In the genomic region with DNA sequence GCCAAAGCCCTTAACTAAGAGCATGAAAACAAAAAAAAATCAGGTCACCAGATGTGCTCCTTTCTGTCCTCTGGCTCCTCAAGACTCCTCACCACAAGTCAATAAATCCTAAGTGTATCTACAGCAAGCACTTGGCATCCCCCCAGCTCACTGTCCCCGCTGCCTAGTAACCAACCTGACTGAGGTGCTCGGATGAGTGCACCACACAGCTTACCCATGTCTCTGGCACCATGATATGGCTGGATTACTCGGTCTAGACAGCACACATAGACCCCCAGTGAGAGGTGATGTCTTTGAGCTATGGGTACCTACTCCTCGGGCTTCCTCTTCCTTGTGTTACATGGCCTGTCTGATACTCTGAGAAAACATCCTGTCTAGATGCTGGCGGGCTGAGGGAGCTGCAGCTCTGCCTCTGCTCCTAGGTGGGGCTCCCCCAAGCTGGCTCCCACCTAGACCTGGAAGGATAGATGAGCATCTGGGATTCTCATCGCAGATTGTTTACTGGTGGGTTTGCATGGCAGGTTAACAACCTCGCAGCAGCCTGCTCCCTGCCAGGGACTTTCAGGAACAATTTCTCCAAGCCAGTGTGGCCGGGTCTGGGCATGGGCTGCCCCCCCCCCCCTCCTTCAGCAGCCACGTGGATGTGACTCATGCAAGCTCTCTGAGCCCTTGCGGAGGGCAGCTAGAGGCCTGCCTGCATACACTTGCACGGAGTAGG, we compare ENCODE assay signal across 10 mouse cellular contexts. TPM values are rescaled to one million over a fixed set of nuclear protein-coding genes. Genes with fewer than 3 reads are reported as not detected.
DNase-seq lines count a peak whose midpoint lies in the region; ATAC-seq and TF ChIP-seq lines count a peak whose summit lies in the region.
"Had no signal": no experiment of that assay in that cellular context is flagged by ENCODE, and none has a peak within 500 bp of the region (broad histone marks: within the 10 kb centered on the region; RNA-seq: fewer than 3 reads in every experiment).

No protein-coding gene starts in this region.

- H3K4me3 ChIP-seq in hindbrain, embryonic 16.5 days (ENCODE audit: low read length): no peak overlapping the region
- no peak overlapping the region for H3K4me3 ChIP-seq in hindbrain, embryonic 10.5 days
- no peak overlapping the region for H3K4me3 ChIP-seq in C2C12 (ENCODE audit: insufficient read depth, poor library complexity, severe bottlenecking)
- no peak overlapping the region for H3K4me3 ChIP-seq in heart, postnatal 0 days (ENCODE audit: low read depth, low read length)
- no peak overlapping the region for H3K4me3 ChIP-seq in small intestine, adult 2 months (ENCODE audit: low read depth, low read length)
- H3K4me3 ChIP-seq: midbrain, embryonic 12.5 days had no signal

- no peak overlapping the region for H3K4me2 ChIP-seq in hindbrain, embryonic 16.5 days (ENCODE audit: low read length)
- H3K4me2 ChIP-seq in heart, postnatal 0 days (ENCODE audit: low read depth, low read length): no peak overlapping the region
- H3K4me2 ChIP-seq: midbrain, embryonic 12.5 days had no signal

- DNase-seq in hindbrain, embryonic 10.5 days (ENCODE audit: low spot score): no peak
- peak; percentile 66 for DNase-seq in cerebellum, adult 9-11 months
- DNase-seq in heart, postnatal 0 days (ENCODE audit: low spot score): no peak
- no peak for DNase-seq in embryo, embryonic 10 days (ENCODE audit: low spot score)
- no peak for DNase-seq in layer of hippocampus, adult 18-20 months (ENCODE audit: low spot score in 2 of 2)

- H3K79me2 ChIP-seq in C2C12 (ENCODE audit: control insufficient read depth, insufficient read depth): no peaks in the 10 kb centered on the region

- no peak for TF ChIP-seq CTCF in C2C12 (IDR thresholded peaks at IDR 0.05; ENCODE audit: control insufficient read depth, insufficient read depth, insufficient read length)
- TF ChIP-seq CTCF in heart, postnatal 0 days (IDR thresholded peaks at IDR 0.05; ENCODE audit: low read depth): no peak
- no peak for TF ChIP-seq CTCF in small intestine, adult 2 months (IDR thresholded peaks at IDR 0.05; ENCODE audit: extremely low read depth, insufficient read length, insufficient replicate concordance, low read depth, low read length)

- no peaks in the 10 kb centered on the region for H3K79me3 ChIP-seq in C2C12 (ENCODE audit: low read depth)

- no peaks in the 10 kb centered on the region for H3K27me3 ChIP-seq in hindbrain, embryonic 16.5 days (replicated peaks; ENCODE audit: control insufficient read depth, insufficient read depth, low read length)
- H3K27me3 ChIP-seq in hindbrain, embryonic 10.5 days (ENCODE audit: insufficient read depth, poor library complexity, severe bottlenecking): no peaks in the 10 kb centered on the region
- no peaks in the 10 kb centered on the region for H3K27me3 ChIP-seq in C2C12 (ENCODE audit: control insufficient read depth, insufficient read depth, insufficient read length)
- H3K27me3 ChIP-seq in heart, postnatal 0 days (ENCODE audit: control insufficient read depth, insufficient read depth, low read length): no peaks in the 10 kb centered on the region
- no peaks in the 10 kb centered on the region for H3K27me3 ChIP-seq in small intestine, adult 2 months (ENCODE audit: control insufficient read depth, insufficient read depth, low read length)
- H3K27me3 ChIP-seq: midbrain, embryonic 12.5 days had no signal

- whole genome bisulfite sequencing in hindbrain, embryonic 16.5 days: 59% methylated on average over 11 of the region's 11 CpGs
- 70% methylated on average over 11 of the region's 11 CpGs for WGBS in hindbrain, embryonic 10.5 days
- 43% methylated on average over 11 of the region's 11 CpGs for WGBS in heart, postnatal 0 days
- 43% methylated on average over 11 of the region's 11 CpGs for WGBS in small intestine, adult 2 months

- TF ChIP-seq EP300 in heart, postnatal 0 days (IDR thresholded peaks at IDR 0.05; ENCODE audit: low read depth): no peak

- no peak overlapping the region for H3ac ChIP-seq in C2C12 (ENCODE audit: control insufficient read depth, insufficient read length, low read depth)

- no peak overlapping the region; the same call in 1 of the 2 replicates for H3K9ac ChIP-seq in hindbrain, embryonic 16.5 days (ENCODE audit: low read depth, low read length)
- H3K9ac ChIP-seq in heart, postnatal 0 days (replicated peaks; ENCODE audit: low read depth, low read length): no peak overlapping the region
- H3K9ac ChIP-seq: midbrain, embryonic 12.5 days had no signal

- peak overlapping the region; percentile 44 for H3K27ac ChIP-seq in hindbrain, embryonic 16.5 days (ENCODE audit: low read depth, low read length)
- no peak overlapping the region for H3K27ac ChIP-seq in hindbrain, embryonic 10.5 days
- H3K27ac ChIP-seq in heart, postnatal 0 days (ENCODE audit: low read depth): no peak overlapping the region
- H3K27ac ChIP-seq in small intestine, adult 2 months (ENCODE audit: insufficient read depth, low read depth, low read length): peak overlapping the region; percentile 33; the same call in 1 of the 2 replicates
- H3K27ac ChIP-seq: midbrain, embryonic 12.5 days had no signal

- no peaks in the 10 kb centered on the region for H3K36me3 ChIP-seq in hindbrain, embryonic 16.5 days (ENCODE audit: control insufficient read depth, insufficient read depth, low read length)
- no peaks in the 10 kb centered on the region for H3K36me3 ChIP-seq in hindbrain, embryonic 10.5 days
- H3K36me3 ChIP-seq in C2C12 (ENCODE audit: control insufficient read depth, insufficient read depth): no peaks in the 10 kb centered on the region
- no peaks in the 10 kb centered on the region for H3K36me3 ChIP-seq in heart, postnatal 0 days (replicated peaks; ENCODE audit: control insufficient read depth, insufficient read depth, low read length)
- H3K36me3 ChIP-seq in small intestine, adult 2 months (ENCODE audit: control insufficient read depth, insufficient read depth, low read length): no peaks in the 10 kb centered on the region
- H3K36me3 ChIP-seq: G1E; midbrain, embryonic 12.5 days had no signal

- ATAC-seq in hindbrain, embryonic 16.5 days: peak; percentile 60; the same call in 1 of the 2 replicates
- ATAC-seq in heart, postnatal 0 days (ENCODE audit: insufficient read depth, low read depth): peak; percentile 64; the same call in 1 of the 2 replicates

- H3K4me1 ChIP-seq in hindbrain, embryonic 16.5 days (ENCODE audit: control insufficient read depth, insufficient read depth, low read depth, low read length): peaks cover 6% of the 10 kb centered on the region; the same call in 1 of the 2 replicates
- H3K4me1 ChIP-seq in hindbrain, embryonic 10.5 days (replicated peaks): peaks cover 9% of the 10 kb centered on the region; the same call in 1 of the 2 replicates
- H3K4me1 ChIP-seq in heart, postnatal 0 days (ENCODE audit: control insufficient read depth, insufficient read depth): no peaks in the 10 kb centered on the region
- no peaks in the 10 kb centered on the region for H3K4me1 ChIP-seq in small intestine, adult 2 months (ENCODE audit: control insufficient read depth, insufficient read depth, insufficient read length, low read length)

- TF ChIP-seq POLR2A in small intestine, adult 2 months (IDR thresholded peaks at IDR 0.05; ENCODE audit: low read depth, low read length): no peak

- no peaks in the 10 kb centered on the region for H3K9me3 ChIP-seq in hindbrain, embryonic 16.5 days (ENCODE audit: control insufficient read depth, low read length)
- no peaks in the 10 kb centered on the region for H3K9me3 ChIP-seq in hindbrain, embryonic 10.5 days
- H3K9me3 ChIP-seq in heart, postnatal 0 days (replicated peaks; ENCODE audit: control insufficient read depth, low read length): no peaks in the 10 kb centered on the region
- H3K9me3 ChIP-seq: G1E; midbrain, embryonic 12.5 days had no signal

TF ChIP-seq in C2C12, 6 proteins besides CTCF, POLR2A, EP300 and RAD21:
- peak; percentile 33 for TF ChIP-seq FOSL1 (IDR thresholded peaks at IDR 0.05; ENCODE audit: insufficient read depth, low read length, poor library complexity, severe bottlenecking)
- TF ChIP-seq MAX (IDR thresholded peaks at IDR 0.05): peak; percentile 52
- no peak for TF ChIP-seq CEBPB (IDR thresholded peaks at IDR 0.05; ENCODE audit: low read depth)
- TF ChIP-seq USF1 (IDR thresholded peaks at IDR 0.05; ENCODE audit: low read depth): peak; percentile 74
- TF ChIP-seq MYOG (IDR thresholded peaks at IDR 0.05; ENCODE audit: control insufficient read depth, extremely low read depth, insufficient read length): no peak

RNA-seq across cellular contexts. Expression of gene Prelp, which starts 57.2 kb away (rescaled TPM):
- 12.0 and 17.0 TPM in 2 replicates for polyA plus RNA-seq in hindbrain, embryonic 16.5 days (2015; fragmentation: Nextera tagmentation; extraction: Ambion mirVana)
- 0.71 and 1.7 TPM in 2 replicates for polyA plus RNA-seq in hindbrain, embryonic 10.5 days (2016; fragmentation: Nextera tagmentation; extraction: Ambion mirVana)
- polyA plus RNA-seq in C2C12 (2012; fragmentation: generic; extraction: Trizol): 0.07 TPM
- total RNA-seq in heart, postnatal 0 days (2014; rRNA removed; ENCODE audit: low replicate concordance): 5.4 and 6.1 TPM in 2 replicates
- 6.2 and 6.5 TPM in 2 replicates for polyA plus RNA-seq in heart, postnatal 0 days (2015; fragmentation: Nextera tagmentation; extraction: Ambion mirVana)
- polyA plus RNA-seq in small intestine, adult 2 months (2012; rRNA removed): 11.4 and 14.2 TPM in 2 replicates
- total RNA-seq in layer of hippocampus, adult 18-20 months (2021): 10 to 100 TPM; 18.8 to 25.6 TPM

RNA-seq across cellular contexts. Expression of gene Fmod, which starts 58.6 kb away (rescaled TPM):
- 11.8 and 24.0 TPM in 2 replicates for polyA plus RNA-seq in hindbrain, embryonic 16.5 days (2015; fragmentation: Nextera tagmentation; extraction: Ambion mirVana)
- polyA plus RNA-seq in hindbrain, embryonic 10.5 days (2016; fragmentation: Nextera tagmentation; extraction: Ambion mirVana): 3.6 and 9.8 TPM in 2 replicates
- polyA plus RNA-seq in C2C12 (2012; fragmentation: generic; extraction: Trizol): 0.53 TPM
- total RNA-seq in heart, postnatal 0 days (2014; rRNA removed; ENCODE audit: low replicate concordance): 11.2 and 12.5 TPM in 2 replicates
- 7.7 and 8.9 TPM in 2 replicates for polyA plus RNA-seq in heart, postnatal 0 days (2015; fragmentation: Nextera tagmentation; extraction: Ambion mirVana)
- 0.48 and 0.86 TPM in 2 replicates for polyA plus RNA-seq in small intestine, adult 2 months (2012; rRNA removed)
- 1 to 10 TPM; 3.9 to 5.2 TPM for total RNA-seq in layer of hippocampus, adult 18-20 months (2021)
- polyA plus RNA-seq: G1E had no signal

Comparison
In these comparisons a context has a peak if more than half of its experiments do, and no peak if none do; other contexts are left out.
1. H3K27ac ChIP-seq: peak in hindbrain, embryonic 16.5 days (single experiment) and small intestine, adult 2 months (single experiment); none in hindbrain, embryonic 10.5 days (single experiment) and heart, postnatal 0 days (single experiment).